Mouse (Mus musculus): ENCODE measurements around the gene Vmn2r3. TPM values are rescaled to one million over a fixed set of nuclear protein-coding genes. Genes with fewer than 3 reads are reported as not detected.
"Not testable (repeated sequence)": the region's sequence is repeated elsewhere in the genome, so short reads cannot be mapped to it uniquely, and the experiment has no call there.

Vmn2r3 gene
- total RNA-seq (2014; rRNA removed; ENCODE audit: low replicate concordance) (not detected in 2 replicates), polyA plus RNA-seq (2015; fragmentation: Nextera tagmentation; extraction: Ambion mirVana) (not detected in 2 replicates)

- H3K27ac ChIP-seq (ENCODE audit: low read depth), result no peak within 1 kb of the TSS
- ATAC-seq (ENCODE audit: insufficient read depth, low read depth) (no peak), DNase-seq (ENCODE audit: low spot score) (no peak)
- no peaks in the 10 kb centered on the region for H3K9me3 ChIP-seq (replicated peaks; ENCODE audit: control insufficient read depth, low read length)
- H3K9ac ChIP-seq (replicated peaks; ENCODE audit: low read depth, low read length), result no peak within 1 kb of the TSS
- no peaks in the 10 kb centered on the region for H3K27me3 ChIP-seq (ENCODE audit: control insufficient read depth, insufficient read depth, low read length)
- TF ChIP-seq EP300 (IDR thresholded peaks at IDR 0.05; ENCODE audit: low read depth) (no peak), CTCF (IDR thresholded peaks at IDR 0.05; ENCODE audit: low read depth) (no peak)
- H3K4me1 ChIP-seq (ENCODE audit: control insufficient read depth, insufficient read depth), result no peaks in the 10 kb centered on the region
- no peaks in the 10 kb centered on the region for H3K36me3 ChIP-seq (replicated peaks; ENCODE audit: control insufficient read depth, insufficient read depth, low read length)
- no peak within 1 kb of the TSS for H3K4me2 ChIP-seq (ENCODE audit: low read depth, low read length)
- 77% methylated on average over 1 of the region's 1 CpGs for WGBS
- H3K4me3 ChIP-seq (ENCODE audit: low read depth, low read length), result no peak within 1 kb of the TSS
These were observed at the start of gene Vmn2r3 for GRCm38 (mm10) chr3:64289609-64290008. TSS of gene Vmn2r3 (minus strand) at chr3:64289709.

- no peaks in the 10 kb centered on the region for H3K9me3 ChIP-seq (replicated peaks; ENCODE audit: control insufficient read depth, low read length)
- H3K4me1 ChIP-seq (ENCODE audit: control insufficient read depth, insufficient read depth), result no peaks in the 10 kb centered on the region
- 29% methylated on average over 1 of the region's 1 CpGs for WGBS
- no peak overlapping the region for H3K27ac ChIP-seq (ENCODE audit: low read depth)
- H3K4me3 ChIP-seq (ENCODE audit: low read depth, low read length), result no peak overlapping the region
- H3K36me3 ChIP-seq (replicated peaks; ENCODE audit: control insufficient read depth, insufficient read depth, low read length), result no peaks in the 10 kb centered on the region
- H3K9ac ChIP-seq (replicated peaks; ENCODE audit: low read depth, low read length), result no peak overlapping the region
- no peaks in the 10 kb centered on the region for H3K27me3 ChIP-seq (ENCODE audit: control insufficient read depth, insufficient read depth, low read length)
- H3K4me2 ChIP-seq (ENCODE audit: low read depth, low read length), result no peak overlapping the region
- DNase-seq (ENCODE audit: low spot score) (no peak), ATAC-seq (ENCODE audit: insufficient read depth, low read depth) (no peak)
- no peak for TF ChIP-seq EP300 (IDR thresholded peaks at IDR 0.05; ENCODE audit: low read depth)
- TF ChIP-seq CTCF (IDR thresholded peaks at IDR 0.05; ENCODE audit: low read depth), result no peak
These were observed 43.0 kb upstream of the Vmn2r3 start for GRCm38 (mm10) chr3:64332548-64332947.

DNA sequence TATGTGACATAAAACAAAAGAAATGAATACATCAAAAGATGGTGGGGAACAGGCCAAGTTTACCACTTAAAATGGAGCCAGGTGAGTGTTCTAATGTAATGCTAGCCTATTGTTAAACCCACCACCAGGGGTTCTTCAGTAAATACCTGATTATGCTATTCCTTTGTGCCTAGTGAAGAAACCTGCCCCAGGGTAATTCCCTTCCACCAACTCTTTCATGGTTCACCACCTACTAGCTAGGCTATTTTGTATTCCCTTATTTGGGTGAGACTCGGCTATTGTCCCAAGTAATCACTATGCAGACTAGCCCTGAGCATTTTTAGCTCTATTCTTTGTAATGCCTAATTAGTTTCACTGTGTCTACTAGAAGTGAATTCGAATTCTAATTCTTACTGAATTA lies 32.3 kb upstream of the Vmn2r3 start:
- 68% methylated on average over 2 of the region's 2 CpGs for WGBS
- H3K9me3 ChIP-seq (replicated peaks; ENCODE audit: control insufficient read depth, low read length), result no peaks in the 10 kb centered on the region

GRCm38 (mm10) chr3:64306799-64307198 lies 17.3 kb upstream of the Vmn2r3 start:
- no peaks in the 10 kb centered on the region for H3K27me3 ChIP-seq (ENCODE audit: control insufficient read depth, insufficient read depth, low read length)
- no peaks in the 10 kb centered on the region for H3K4me1 ChIP-seq (ENCODE audit: control insufficient read depth, insufficient read depth)
- H3K9me3 ChIP-seq (replicated peaks; ENCODE audit: control insufficient read depth, low read length), result no peaks in the 10 kb centered on the region
- ATAC-seq (ENCODE audit: insufficient read depth, low read depth) (no peak), DNase-seq (ENCODE audit: low spot score) (no peak)
- H3K27ac ChIP-seq (ENCODE audit: low read depth), result no peak overlapping the region
- H3K9ac ChIP-seq (replicated peaks; ENCODE audit: low read depth, low read length), result no peak overlapping the region
- TF ChIP-seq EP300 (IDR thresholded peaks at IDR 0.05; ENCODE audit: low read depth), result no peak
- peak; percentile 47 for TF ChIP-seq CTCF (IDR thresholded peaks at IDR 0.05; ENCODE audit: low read depth)
- H3K36me3 ChIP-seq (replicated peaks; ENCODE audit: control insufficient read depth, insufficient read depth, low read length), result no peaks in the 10 kb centered on the region
- H3K4me2 ChIP-seq (ENCODE audit: low read depth, low read length), result no peak overlapping the region
- H3K4me3 ChIP-seq (ENCODE audit: low read depth, low read length), result no peak overlapping the region

More for the DNA sequence above, 32.3 kb upstream of the Vmn2r3 start:
- Histone ChIP-seq H3K36me3 (replicated peaks; ENCODE audit: control insufficient read depth, insufficient read depth, low read length) (no peaks in the 10 kb centered on the region), H3K9ac (replicated peaks; ENCODE audit: low read depth, low read length) (no peak overlapping the region), H3K27me3 (ENCODE audit: control insufficient read depth, insufficient read depth, low read length) (no peaks in the 10 kb centered on the region), H3K4me2 (ENCODE audit: low read depth, low read length) (no peak overlapping the region), H3K4me3 (ENCODE audit: low read depth, low read length) (no peak overlapping the region), H3K4me1 (ENCODE audit: control insufficient read depth, insufficient read depth) (no peaks in the 10 kb centered on the region), H3K27ac (ENCODE audit: low read depth) (no peak overlapping the region)
- TF ChIP-seq EP300 (IDR thresholded peaks at IDR 0.05; ENCODE audit: low read depth) (no peak), CTCF (IDR thresholded peaks at IDR 0.05; ENCODE audit: low read depth) (no peak)
- ATAC-seq (ENCODE audit: insufficient read depth, low read depth) (no peak), DNase-seq (ENCODE audit: low spot score) (no peak)

GRCm38 (mm10) chr3:64265762-64266112 lies 23.8 kb downstream of the Vmn2r3 start:
- ATAC-seq (ENCODE audit: insufficient read depth, low read depth) (no peak), DNase-seq (ENCODE audit: low spot score) (no peak)
- Histone ChIP-seq H3K36me3 (replicated peaks; ENCODE audit: control insufficient read depth, insufficient read depth, low read length) (no peaks in the 10 kb centered on the region), H3K9me3 (replicated peaks; ENCODE audit: control insufficient read depth, low read length) (no peaks in the 10 kb centered on the region), H3K9ac (replicated peaks; ENCODE audit: low read depth, low read length) (no peak overlapping the region), H3K4me1 (ENCODE audit: control insufficient read depth, insufficient read depth) (no peaks in the 10 kb centered on the region), H3K27ac (ENCODE audit: low read depth) (no peak overlapping the region), H3K4me2 (ENCODE audit: low read depth, low read length) (no peak overlapping the region), H3K4me3 (ENCODE audit: low read depth, low read length) (no peak overlapping the region), H3K27me3 (ENCODE audit: control insufficient read depth, insufficient read depth, low read length) (no peaks in the 10 kb centered on the region)
- WGBS, result 41% methylated on average over 1 of the region's 1 CpGs
- no peak for TF ChIP-seq EP300 (IDR thresholded peaks at IDR 0.05; ENCODE audit: low read depth)
- TF ChIP-seq CTCF (IDR thresholded peaks at IDR 0.05; ENCODE audit: low read depth), result no peak

DNA sequence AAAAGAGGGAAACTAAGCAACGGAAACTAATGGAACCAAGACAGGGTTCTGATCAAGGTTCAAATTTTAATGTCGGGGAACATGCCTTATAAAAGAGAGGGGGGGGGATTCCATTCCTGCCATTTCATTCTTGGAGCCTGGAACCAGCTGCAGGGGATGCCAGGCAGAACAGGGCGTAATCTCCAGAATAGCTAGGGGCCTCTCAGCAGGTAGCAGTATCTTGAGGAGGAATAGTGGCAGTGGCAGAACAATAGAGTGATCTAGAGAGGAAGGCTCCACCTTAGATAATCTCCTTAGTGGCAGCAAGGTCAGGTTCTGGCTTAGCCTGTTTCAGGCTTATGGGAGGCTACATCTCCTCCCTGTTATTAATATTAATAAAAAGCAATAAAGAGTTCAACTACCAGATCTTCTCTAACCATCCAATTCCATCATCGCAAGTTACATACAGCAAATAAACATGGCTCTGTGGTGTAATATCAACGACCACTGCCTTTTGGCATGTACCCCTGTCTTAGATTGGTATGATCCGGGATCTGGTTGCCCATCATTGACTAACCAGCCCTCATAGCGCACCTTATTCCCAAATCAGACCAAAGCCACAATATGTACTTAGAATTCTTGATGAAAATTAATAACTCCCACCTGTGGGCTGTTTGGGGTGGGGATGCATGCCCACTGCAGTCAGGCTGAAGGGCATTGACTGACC lies 24.3 kb downstream of the Vmn2r3 start:
- H3K4me3 ChIP-seq (ENCODE audit: low read depth, low read length); H3K4me1 ChIP-seq (ENCODE audit: control insufficient read depth, insufficient read depth); H3K27me3 ChIP-seq (ENCODE audit: control insufficient read depth, insufficient read depth, low read length); H3K27ac ChIP-seq (ENCODE audit: low read depth); H3K9me3 ChIP-seq (replicated peaks; ENCODE audit: control insufficient read depth, low read length); H3K9ac ChIP-seq (replicated peaks; ENCODE audit: low read depth, low read length); DNase-seq (ENCODE audit: low spot score); H3K4me2 ChIP-seq (ENCODE audit: low read depth, low read length); H3K36me3 ChIP-seq (replicated peaks; ENCODE audit: control insufficient read depth, insufficient read depth, low read length); ATAC-seq (ENCODE audit: insufficient read depth, low read depth): not testable (repeated sequence)
- WGBS, result 55% methylated on average over 7 of the region's 7 CpGs
